Mouse (Mus musculus) kidney, adult 2 months (tissue): ENCODE measurements around the gene Fis1.
"Not testable (repeated sequence)": the region's sequence is repeated elsewhere in the genome, so short reads cannot be mapped to it uniquely, and the experiment has no call there.

Source experiments
- CTCF ChIP-seq: fragments of 200-500 bp; conservative IDR thresholded peaks from 2 replicates; pipeline ENCODE4 v1.5.1; 2011; ENCODE audit warnings: low read depth, mild to moderate bottlenecking, control low read depth, low read length, moderate library complexity, mixed read lengths; ENCODE audit not compliant: insufficient read depth, insufficient read length
- POLR2A ChIP-seq: fragments of 200-500 bp; IDR thresholded peaks from one replicate; pipeline ENCODE4 v1.6.1; 2011; ENCODE audit warnings: low read depth, low read length, control low read depth

DNA sequence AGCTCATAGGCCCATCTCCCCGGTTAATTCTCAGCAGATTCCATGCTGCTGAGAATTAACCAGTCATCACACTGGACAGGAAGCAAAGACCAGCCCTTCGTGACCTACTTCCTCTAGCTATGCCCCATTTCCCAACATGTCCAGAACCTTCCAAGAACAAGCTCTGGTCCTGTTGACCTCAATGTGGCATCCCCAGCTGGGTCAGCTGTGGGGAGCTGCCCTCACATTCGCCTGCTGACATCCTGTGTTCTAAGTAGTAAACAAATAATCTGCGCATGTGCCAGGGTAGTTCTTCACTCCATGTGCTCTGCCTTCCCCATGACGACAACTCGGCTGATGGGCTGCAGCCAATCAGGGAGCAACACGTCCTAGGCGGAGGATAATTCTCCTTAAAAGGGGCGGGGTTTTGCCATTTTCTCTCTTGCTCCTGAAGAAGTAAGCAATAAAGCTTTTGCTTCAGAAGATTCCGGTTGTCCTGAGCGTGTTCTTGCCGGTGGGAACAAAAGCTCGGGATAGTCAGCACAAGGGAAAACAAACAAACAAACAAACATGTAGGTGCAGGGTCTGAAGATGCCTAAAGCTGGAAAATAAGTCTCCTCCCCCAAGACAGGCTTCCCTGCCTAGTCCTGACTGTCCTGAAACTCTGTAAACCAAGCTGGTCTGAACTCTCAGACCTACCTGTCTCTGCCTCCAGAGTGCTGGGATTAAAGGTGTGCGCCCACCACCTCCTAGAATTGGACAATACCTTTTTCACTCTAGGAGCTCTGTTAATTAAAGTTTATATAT is 3.3 kb upstream of the Fis1 start:
- TF ChIP-seq CTCF, POLR2A: not testable (repeated sequence)
